Mouse (Mus musculus) neural tube, embryonic 15.5 days (tissue): ENCODE measurements around the gene P4ha2. TPM values are rescaled to one million over a fixed set of nuclear protein-coding genes. Genes with fewer than 3 reads are reported as not detected.
A peak's percentile ranks its signal among the peaks of the same experiment; 100 is the strongest.
"Not testable (repeated sequence)": the region's sequence is repeated elsewhere in the genome, so short reads cannot be mapped to it uniquely, and the experiment has no call there.

ENCODE experiments used
- ATAC-seq: fragments of 200-750 bp; cut with Nextera tagmentation; 2 replicates; pipeline ENCODE4 v1.8.0; 2017; ENCODE audit warnings: mild to moderate bottlenecking, moderate TSS enrichment, moderate library complexity; ENCODE audit not compliant: low FRiP score
- H3K27ac ChIP-seq: fragments of 300-500 bp; sonication (generic); replicated peaks from 2 replicates; pipeline ENCODE4 v1.5.1; 2015; ENCODE audit warnings: mild to moderate bottlenecking, inconsistent platforms
- H3K27me3 ChIP-seq: fragments of 300-500 bp; sonication (generic); replicated peaks from 2 replicates; pipeline ENCODE4 v1.6.1; 2015; ENCODE audit warnings: inconsistent platforms
- H3K36me3 ChIP-seq: fragments of 300-500 bp; sonication (generic); 2 replicates; pipeline ENCODE4 v1.6.1; 2015; ENCODE audit warnings: inconsistent platforms
- H3K4me1 ChIP-seq: fragments of 300-500 bp; sonication (generic); 2 replicates; pipeline ENCODE4 v1.6.1; 2015; ENCODE audit warnings: inconsistent platforms
- H3K4me2 ChIP-seq: fragments of 300-500 bp; sonication (generic); 2 replicates; pipeline ENCODE4 v1.6.1; 2015; ENCODE audit warnings: inconsistent platforms, mild to moderate bottlenecking, moderate library complexity
- H3K4me3 ChIP-seq: fragments of 300-500 bp; sonication (generic); replicated peaks from 2 replicates; pipeline ENCODE4 v1.5.1; 2015; ENCODE audit warnings: mild to moderate bottlenecking, inconsistent platforms
- H3K9ac ChIP-seq: fragments of 300-500 bp; sonication (generic); replicated peaks from 2 replicates; pipeline ENCODE4 v1.6.1; 2015; ENCODE audit warnings: mild to moderate bottlenecking, inconsistent platforms
- H3K9me3 ChIP-seq: fragments of 300-500 bp; sonication (generic); replicated peaks from 2 replicates; pipeline ENCODE4 v1.6.1; 2016; ENCODE audit warnings: inconsistent platforms
- WGBS: fragments of 180-500 bp; shearing (Covaris S2); methylation state at CpG from one replicate; pipeline ENCODE4 v1.1.7; 2015; ENCODE audit warnings: mixed read lengths; 5-methylcytosine and 5-hydroxymethylcytosine counted together
- polyA plus RNA-seq: library from polyadenylated mRNA; unstranded; fragments of >200 nt; fragmentation: Nextera tagmentation; extraction: Ambion mirVana; gene quantifications from 2 replicates; pipeline ENCODE4 v1.2.1, GENCODE M21; 2015

P4ha2 gene
- polyA plus RNA-seq, 1 experiment from 2014 or later = 16.7 TPM

- WGBS = 47% methylated on average over 14 of the region's 14 CpGs
- no peak overlapping the region for H3K9ac ChIP-seq
- no peaks in the 10 kb centered on the region for H3K9me3 ChIP-seq
- peaks cover 21% of the 10 kb centered on the region for H3K4me1 ChIP-seq
- ATAC-seq = peak; percentile 83
- no peak overlapping the region for H3K27ac ChIP-seq
- H3K36me3 ChIP-seq = peaks cover 9% of the 10 kb centered on the region; the same call in 1 of the 2 replicates
- no peak overlapping the region for H3K4me2 ChIP-seq
- H3K27me3 ChIP-seq = no peaks in the 10 kb centered on the region
- no peak overlapping the region for H3K4me3 ChIP-seq
Measured at GRCm38 (mm10) chr11:54122416-54123264, 22.7 kb downstream of the P4ha2 start.

DNA sequence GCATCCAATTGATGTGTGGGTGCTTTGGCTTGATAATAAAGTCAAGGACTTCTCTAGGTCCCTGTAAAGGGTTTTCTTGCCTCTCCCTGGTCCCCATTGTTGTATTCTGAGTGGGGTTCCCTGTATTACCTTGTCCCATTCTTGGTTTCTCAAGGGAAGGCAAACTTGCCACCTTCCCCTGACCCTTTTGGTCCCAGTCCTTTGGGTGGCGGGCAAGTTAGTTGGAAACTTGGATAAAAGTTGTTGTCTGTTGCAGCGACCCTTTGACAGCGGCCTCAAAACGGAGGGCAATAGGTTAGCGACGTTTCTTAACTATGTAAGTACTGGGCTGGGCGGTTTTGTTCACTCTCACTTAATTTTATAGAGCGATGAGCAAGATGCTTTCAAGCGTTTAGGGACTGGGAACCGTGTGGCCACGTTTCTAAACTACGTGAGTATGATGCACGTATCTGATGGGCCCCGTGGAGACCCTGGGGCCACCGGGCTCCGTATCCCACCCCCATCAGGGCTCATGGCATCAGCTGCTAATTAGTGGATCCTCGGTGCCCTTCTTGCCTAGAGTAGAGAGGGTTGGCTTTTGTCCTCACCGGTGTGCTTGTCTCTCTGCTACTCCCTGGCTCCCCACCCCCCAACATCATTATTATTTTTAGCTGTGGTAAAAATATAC lies 26.2 kb downstream of the P4ha2 start:
- ATAC-seq = no peak
- no peak overlapping the region for H3K9ac ChIP-seq
- 68% methylated on average over 18 of the region's 18 CpGs for WGBS

DNA sequence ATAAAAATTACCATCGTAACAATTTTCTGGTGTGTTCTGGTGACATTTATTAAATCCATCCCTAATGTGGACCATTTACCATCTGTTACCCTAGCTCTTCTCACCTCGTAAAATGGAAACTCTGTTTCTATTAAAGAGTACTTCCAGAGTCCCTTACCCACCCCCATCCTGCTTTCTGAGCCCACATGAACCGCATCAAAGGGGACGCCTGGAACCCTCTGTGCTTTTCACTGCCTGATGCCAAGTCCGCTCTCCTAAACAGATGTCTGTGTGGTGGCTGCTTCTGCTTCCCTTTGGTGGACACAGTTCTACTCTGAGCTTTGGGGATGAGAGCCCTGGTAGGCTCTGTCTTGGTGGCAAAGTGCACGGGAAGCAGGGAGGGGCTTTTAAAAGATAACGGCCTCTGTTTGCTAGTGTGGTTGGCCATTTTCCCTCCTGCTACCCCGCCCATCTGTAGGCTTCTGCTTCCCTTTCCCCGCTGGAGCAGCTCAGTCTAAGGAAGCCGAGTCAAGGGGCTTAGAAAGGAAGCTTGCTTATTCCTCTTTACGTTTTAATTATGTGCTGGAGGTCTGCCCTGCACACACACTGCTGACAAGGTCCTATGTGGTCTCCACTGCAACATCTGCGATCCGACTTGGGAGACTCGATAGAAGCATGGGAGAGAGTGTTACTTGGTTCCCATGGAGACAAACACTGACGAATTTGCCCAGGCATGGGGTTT lies 26.9 kb downstream of the P4ha2 start:
- Histone ChIP-seq H3K9me3 (no peaks in the 10 kb centered on the region), H3K9ac (no peak overlapping the region), H3K27ac (peak overlapping the region; percentile 43; the same call in 1 of the 2 replicates), H3K27me3 (no peaks in the 10 kb centered on the region), H3K4me3 (no peak overlapping the region), H3K4me1 (peaks cover 21% of the 10 kb centered on the region), H3K4me2 (peak overlapping the region; percentile 9), H3K36me3 (0 out of 2 replicates have a peak, but pooled peaks cover 4% of the 10 kb centered on the region)
- WGBS = 26% methylated on average over 15 of the region's 15 CpGs
- peak; percentile 16; the same call in 1 of the 2 replicates for ATAC-seq

More for the DNA sequence above, 26.2 kb downstream of the P4ha2 start:
- Histone ChIP-seq H3K27me3 (no peaks in the 10 kb centered on the region), H3K4me1 (peaks cover 21% of the 10 kb centered on the region), H3K36me3 (0 out of 2 replicates have a peak, but pooled peaks cover 4% of the 10 kb centered on the region), H3K9me3 (no peaks in the 10 kb centered on the region), H3K4me3 (no peak overlapping the region), H3K4me2 (peak overlapping the region; percentile 9; the same call in 1 of the 2 replicates), H3K27ac (no peak overlapping the region)

GRCm38 (mm10) chr11:54127397-54127796 lies 27.5 kb downstream of the P4ha2 start:
- Histone ChIP-seq H3K4me2 (no peak overlapping the region), H3K4me3 (no peak overlapping the region), H3K9ac (no peak overlapping the region), H3K36me3 (0 out of 2 replicates have a peak, but pooled peaks cover 4% of the 10 kb centered on the region), H3K4me1 (peaks cover 17% of the 10 kb centered on the region), H3K9me3 (no peaks in the 10 kb centered on the region), H3K27ac (no peak overlapping the region), H3K27me3 (no peaks in the 10 kb centered on the region)
- no peak for ATAC-seq
- WGBS = 77% methylated on average over 2 of the region's 2 CpGs

- peaks cover 14% of the 10 kb centered on the region for H3K4me1 ChIP-seq
- no peaks in the 10 kb centered on the region for H3K9me3 ChIP-seq
- 0 out of 2 replicates have a peak, but pooled peaks cover under 1% of the 10 kb centered on the region for H3K36me3 ChIP-seq
- H3K27me3 ChIP-seq = no peaks in the 10 kb centered on the region
- H3K4me3 ChIP-seq = no peak overlapping the region
- no peak overlapping the region for H3K27ac ChIP-seq
- WGBS = 96% methylated on average over 8 of the region's 8 CpGs
- H3K9ac ChIP-seq = no peak overlapping the region
- no peak overlapping the region for H3K4me2 ChIP-seq
- no peak for ATAC-seq
Measured at GRCm38 (mm10) chr11:54129955-54130354, 30.1 kb downstream of the P4ha2 start.

GRCm38 (mm10) chr11:54130721-54131120 lies 30.8 kb downstream of the P4ha2 start:
- no peak for ATAC-seq
- Histone ChIP-seq H3K36me3 (no peaks in the 10 kb centered on the region), H3K9ac (no peak overlapping the region), H3K9me3 (no peaks in the 10 kb centered on the region), H3K4me1 (peaks cover 14% of the 10 kb centered on the region), H3K27ac (no peak overlapping the region), H3K4me3 (no peak overlapping the region), H3K27me3 (no peaks in the 10 kb centered on the region), H3K4me2 (no peak overlapping the region)
- 81% methylated on average over 6 of the region's 6 CpGs for WGBS

DNA sequence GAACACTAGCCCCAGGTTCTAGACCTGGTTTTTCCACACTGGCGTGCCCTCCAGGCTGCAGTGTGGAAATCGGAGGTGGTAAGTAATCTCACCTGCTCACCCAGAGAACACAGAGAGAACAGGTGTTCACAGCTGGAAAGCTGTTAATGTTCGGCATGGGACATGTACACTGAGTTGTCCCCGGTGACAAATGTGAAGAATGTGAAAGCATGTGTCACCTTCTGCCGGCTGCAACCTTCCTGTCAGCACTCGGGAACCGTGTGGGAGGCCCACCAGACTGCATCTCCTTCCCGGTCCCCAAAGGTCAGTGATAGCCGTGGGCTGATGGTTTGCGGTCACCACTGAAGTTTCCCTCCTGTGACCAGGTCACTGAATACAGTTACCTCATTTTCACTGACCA lies 32.4 kb downstream of the P4ha2 start:
- H3K9me3 ChIP-seq = no peaks in the 10 kb centered on the region
- no peak overlapping the region for H3K4me2 ChIP-seq
- peaks cover 2% of the 10 kb centered on the region; the same call in 1 of the 2 replicates for H3K4me1 ChIP-seq
- no peak overlapping the region for H3K27ac ChIP-seq
- H3K4me3 ChIP-seq = no peak overlapping the region
- no peak overlapping the region for H3K9ac ChIP-seq
- no peaks in the 10 kb centered on the region for H3K36me3 ChIP-seq
- 78% methylated on average over 10 of the region's 10 CpGs for WGBS
- no peak for ATAC-seq
- H3K27me3 ChIP-seq = no peaks in the 10 kb centered on the region

DNA sequence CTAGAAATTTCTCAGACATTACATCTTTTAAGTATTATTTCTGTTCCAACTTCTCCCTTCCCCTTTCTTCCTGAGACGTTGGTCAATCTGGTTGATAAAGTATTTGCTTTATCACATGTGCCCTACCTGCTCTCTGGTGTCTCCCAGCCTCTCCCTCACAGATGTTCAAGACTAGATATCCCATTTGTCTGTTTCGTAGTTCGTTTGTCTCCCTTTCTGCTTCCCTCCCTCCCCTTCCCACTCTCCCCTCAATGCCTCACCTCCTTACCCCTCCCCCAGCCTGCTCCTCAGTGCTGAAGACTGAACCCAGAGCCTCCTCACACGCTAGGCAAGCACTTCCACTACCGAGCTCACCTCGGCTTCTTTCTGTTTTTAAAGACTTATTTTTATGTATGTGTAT lies 35.0 kb downstream of the P4ha2 start:
- 81% methylated on average over 6 of the region's 6 CpGs for WGBS

DNA sequence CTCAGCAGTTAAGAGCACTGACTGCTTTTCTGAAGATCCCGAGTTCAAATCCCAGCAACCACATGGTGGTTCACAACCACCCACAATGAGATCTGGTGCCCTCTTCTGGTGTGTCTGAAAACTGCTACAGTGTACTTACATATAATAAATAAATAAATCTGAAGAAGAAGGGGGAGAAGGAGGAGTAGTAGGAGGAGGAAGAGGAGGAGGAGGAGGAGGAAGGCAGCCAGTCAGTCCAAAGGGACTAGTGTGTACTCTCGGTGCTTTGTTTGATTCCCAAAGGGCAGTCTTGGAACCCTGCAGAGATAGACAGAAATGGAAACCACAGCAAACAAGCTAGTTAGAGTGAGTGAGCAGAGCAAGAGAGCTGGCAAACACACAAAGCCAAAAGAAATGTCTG lies 40.3 kb downstream of the P4ha2 start:
- H3K27ac ChIP-seq, H3K9me3 ChIP-seq, H3K27me3 ChIP-seq, ATAC-seq, H3K4me1 ChIP-seq, H3K36me3 ChIP-seq, H3K4me3 ChIP-seq, H3K4me2 ChIP-seq, H3K9ac ChIP-seq: not testable (repeated sequence)
- 46% methylated on average over 2 of the region's 2 CpGs for WGBS

More for the DNA sequence above, 35.0 kb downstream of the P4ha2 start:
- Histone ChIP-seq H3K4me1 (no peaks in the 10 kb centered on the region), H3K4me3 (no peak overlapping the region), H3K27me3 (no peaks in the 10 kb centered on the region), H3K27ac (no peak overlapping the region), H3K4me2 (no peak overlapping the region), H3K36me3 (no peaks in the 10 kb centered on the region), H3K9me3 (no peaks in the 10 kb centered on the region), H3K9ac (no peak overlapping the region)
- no peak for ATAC-seq

GRCm38 (mm10) chr11:54141200-54141971 lies 41.5 kb downstream of the P4ha2 start:
- Histone ChIP-seq H3K27me3 (no peaks in the 10 kb centered on the region), H3K9ac (no peak overlapping the region), H3K4me2 (no peak overlapping the region), H3K4me3 (no peak overlapping the region), H3K4me1 (no peaks in the 10 kb centered on the region), H3K36me3 (no peaks in the 10 kb centered on the region), H3K27ac (no peak overlapping the region), H3K9me3 (no peaks in the 10 kb centered on the region)
- WGBS = 89% methylated on average over 7 of the region's 7 CpGs
- no peak for ATAC-seq

- Histone ChIP-seq H3K9me3 (no peaks in the 10 kb centered on the region), H3K9ac (no peak overlapping the region), H3K4me2 (no peak overlapping the region), H3K4me3 (no peak overlapping the region), H3K27me3 (no peaks in the 10 kb centered on the region), H3K36me3 (no peaks in the 10 kb centered on the region), H3K27ac (no peak overlapping the region), H3K4me1 (no peaks in the 10 kb centered on the region)
- WGBS = 32% methylated on average over 3 of the region's 3 CpGs
- no peak for ATAC-seq
Measured at GRCm38 (mm10) chr11:54144886-54145285, 45.0 kb downstream of the P4ha2 start.
